Mouse (Mus musculus): ENCODE measurements around the gene Slc6a15.

- no peak for TF ChIP-seq MYOD1 (IDR thresholded peaks at IDR 0.05; ENCODE audit: control insufficient read depth, insufficient read length, low read depth)
- TF ChIP-seq CTCF (IDR thresholded peaks at IDR 0.05; ENCODE audit: control insufficient read depth, insufficient read depth, insufficient read length), result no peak
- no peak for TF ChIP-seq MYOG (IDR thresholded peaks at IDR 0.05; ENCODE audit: control insufficient read depth, extremely low read depth, insufficient read length)
- no peak for TF ChIP-seq MAX (IDR thresholded peaks at IDR 0.05)
- TF ChIP-seq CEBPB (IDR thresholded peaks at IDR 0.05; ENCODE audit: low read depth), result no peak
- no peak for TF ChIP-seq USF1 (IDR thresholded peaks at IDR 0.05; ENCODE audit: low read depth)
- no peak for TF ChIP-seq FOSL1 (IDR thresholded peaks at IDR 0.05; ENCODE audit: insufficient read depth, low read length, poor library complexity, severe bottlenecking)
These were observed 34.6 kb downstream of the Slc6a15 start for GRCm38 (mm10) chr10:103402171-103402570.

Data from C2C12 (cell line).